Mouse (Mus musculus): ENCODE measurements around the gene Zfp106. TPM values are rescaled to one million over a fixed set of nuclear protein-coding genes. Genes with fewer than 3 reads are reported as not detected.

The Zfp106 gene
- polyA plus RNA-seq, 1 experiment from 2014 or later, result 69.6 TPM

DNA sequence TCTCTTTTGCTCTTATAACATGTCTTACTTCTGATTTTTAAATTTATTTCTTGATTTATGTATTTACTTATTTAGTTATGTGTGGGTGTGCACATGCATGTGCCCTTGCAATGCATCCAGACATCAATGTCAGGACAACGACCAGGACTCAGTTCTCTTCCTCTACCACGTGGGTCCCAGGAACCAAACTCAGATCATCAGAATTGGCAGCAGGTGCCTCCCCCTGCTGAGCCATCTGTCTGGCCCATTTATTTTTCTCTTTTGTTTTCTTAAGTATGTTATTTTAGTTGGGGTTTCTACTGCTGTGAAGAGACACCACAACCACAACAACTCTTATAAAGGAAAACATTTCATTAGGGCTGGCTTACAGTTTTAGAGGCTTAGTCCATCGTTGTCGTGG is 92.8 kb downstream of the Zfp106 start:
- Histone ChIP-seq H3K9ac (ENCODE audit: low read depth, low read length) (no peak overlapping the region), H3K4me2 (replicated peaks; ENCODE audit: low read depth, low read length) (no peak overlapping the region), H3K36me3 (ENCODE audit: control insufficient read depth, insufficient read depth, low read length) (no peaks in the 10 kb centered on the region), H3K9me3 (ENCODE audit: control insufficient read depth, low read length) (no peaks in the 10 kb centered on the region), H3K4me1 (ENCODE audit: control insufficient read depth, insufficient read depth, low read length) (no peaks in the 10 kb centered on the region), H3K27ac (ENCODE audit: low read depth, low read length) (no peak overlapping the region), H3K4me3 (ENCODE audit: low read length) (no peak overlapping the region), H3K27me3 (ENCODE audit: control insufficient read depth, insufficient read depth, low read length) (no peaks in the 10 kb centered on the region)
- no peak for ATAC-seq (ENCODE audit: low FRiP score, low TSS enrichment)
- WGBS, result 66% methylated on average over 4 of the region's 4 CpGs

DNA sequence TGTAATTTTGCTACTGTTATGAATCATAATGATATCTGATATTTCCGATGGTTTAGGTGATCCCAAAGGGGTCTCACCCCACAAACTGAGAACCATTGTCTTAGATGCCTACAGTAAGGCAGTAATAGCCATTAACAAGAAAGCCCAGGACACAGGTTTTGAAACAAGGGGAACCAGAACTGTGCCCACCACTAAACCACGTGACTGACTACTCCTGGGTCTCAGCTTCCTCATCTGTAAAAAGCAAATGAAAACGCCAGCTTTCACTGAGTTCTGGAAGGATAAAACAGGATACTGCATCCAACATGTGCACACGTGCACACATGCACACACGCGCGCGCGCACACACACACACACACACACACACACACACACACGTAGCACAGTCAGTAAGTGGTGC is 93.9 kb downstream of the Zfp106 start:
- H3K27ac ChIP-seq (ENCODE audit: low read depth, low read length), result no peak overlapping the region
- H3K4me3 ChIP-seq (ENCODE audit: low read length), result no peak overlapping the region
- no peak for ATAC-seq (ENCODE audit: low FRiP score, low TSS enrichment)

DNA sequence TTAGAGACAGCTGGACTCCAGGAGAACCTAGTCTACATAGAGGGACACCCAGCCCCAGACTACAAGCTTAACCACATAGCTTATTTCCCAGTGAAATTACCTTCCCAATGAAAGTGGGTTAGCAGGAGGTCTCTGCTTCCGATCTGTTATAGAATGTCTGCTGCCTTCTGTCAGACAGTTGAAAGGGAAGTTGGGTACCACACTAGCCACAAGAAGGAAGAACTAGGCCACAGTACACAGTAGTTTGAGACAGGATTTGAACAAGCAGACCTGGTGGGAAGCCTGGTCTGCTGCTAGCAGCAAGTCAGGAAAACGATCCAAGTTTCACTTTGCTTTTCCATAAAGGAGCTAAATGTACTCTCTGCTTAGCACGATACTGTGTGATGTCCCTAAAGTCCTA is 94.4 kb downstream of the Zfp106 start:
- Histone ChIP-seq H3K27ac (ENCODE audit: low read depth, low read length) (no peak overlapping the region), H3K9ac (ENCODE audit: low read depth, low read length) (no peak overlapping the region), H3K4me1 (ENCODE audit: control insufficient read depth, insufficient read depth, low read length) (no peaks in the 10 kb centered on the region), H3K36me3 (ENCODE audit: control insufficient read depth, insufficient read depth, low read length) (no peaks in the 10 kb centered on the region), H3K4me2 (replicated peaks; ENCODE audit: low read depth, low read length) (no peak overlapping the region), H3K9me3 (ENCODE audit: control insufficient read depth, low read length) (no peaks in the 10 kb centered on the region), H3K27me3 (ENCODE audit: control insufficient read depth, insufficient read depth, low read length) (no peaks in the 10 kb centered on the region), H3K4me3 (ENCODE audit: low read length) (no peak overlapping the region)
- WGBS, result 95% methylated on average over 3 of the region's 3 CpGs
- ATAC-seq (ENCODE audit: low FRiP score, low TSS enrichment), result no peak

More for the DNA sequence above, 93.9 kb downstream of the Zfp106 start:
- Histone ChIP-seq H3K9ac (ENCODE audit: low read depth, low read length) (no peak overlapping the region), H3K4me1 (ENCODE audit: control insufficient read depth, insufficient read depth, low read length) (no peaks in the 10 kb centered on the region), H3K4me2 (replicated peaks; ENCODE audit: low read depth, low read length) (no peak overlapping the region), H3K36me3 (ENCODE audit: control insufficient read depth, insufficient read depth, low read length) (no peaks in the 10 kb centered on the region), H3K27me3 (ENCODE audit: control insufficient read depth, insufficient read depth, low read length) (no peaks in the 10 kb centered on the region), H3K9me3 (ENCODE audit: control insufficient read depth, low read length) (no peaks in the 10 kb centered on the region)
- WGBS, result 92% methylated on average over 10 of the region's 10 CpGs

DNA sequence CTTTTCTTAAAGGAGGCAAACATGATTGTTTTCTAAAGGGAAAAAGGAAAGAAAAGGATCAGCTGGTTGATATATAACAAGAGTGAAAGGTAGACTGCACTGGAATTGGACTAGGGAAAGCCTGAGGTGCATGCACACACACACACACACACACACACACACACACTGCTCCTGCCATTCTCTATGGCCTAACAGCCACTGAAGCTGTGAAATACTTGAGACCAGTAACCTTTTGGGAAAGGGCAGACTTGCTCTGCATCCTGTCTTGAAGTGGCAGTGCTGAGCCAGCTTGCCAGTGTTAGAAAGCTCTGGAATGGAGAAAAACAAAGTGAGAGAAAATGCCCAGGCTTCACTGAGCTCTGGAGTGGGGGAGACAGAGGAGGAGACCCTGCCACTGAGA is 95.6 kb downstream of the Zfp106 start:
- no peaks in the 10 kb centered on the region for H3K27me3 ChIP-seq (ENCODE audit: control insufficient read depth, insufficient read depth, low read length)
- H3K36me3 ChIP-seq (ENCODE audit: control insufficient read depth, insufficient read depth, low read length), result no peaks in the 10 kb centered on the region
- no peaks in the 10 kb centered on the region for H3K4me1 ChIP-seq (ENCODE audit: control insufficient read depth, insufficient read depth, low read length)
- ATAC-seq (ENCODE audit: low FRiP score, low TSS enrichment), result no peak
- H3K4me2 ChIP-seq (replicated peaks; ENCODE audit: low read depth, low read length), result no peak overlapping the region
- no peak overlapping the region for H3K9ac ChIP-seq (ENCODE audit: low read depth, low read length)
- no peak overlapping the region for H3K4me3 ChIP-seq (ENCODE audit: low read length)
- no peak overlapping the region for H3K27ac ChIP-seq (ENCODE audit: low read depth, low read length)
- no peaks in the 10 kb centered on the region for H3K9me3 ChIP-seq (ENCODE audit: control insufficient read depth, low read length)

DNA sequence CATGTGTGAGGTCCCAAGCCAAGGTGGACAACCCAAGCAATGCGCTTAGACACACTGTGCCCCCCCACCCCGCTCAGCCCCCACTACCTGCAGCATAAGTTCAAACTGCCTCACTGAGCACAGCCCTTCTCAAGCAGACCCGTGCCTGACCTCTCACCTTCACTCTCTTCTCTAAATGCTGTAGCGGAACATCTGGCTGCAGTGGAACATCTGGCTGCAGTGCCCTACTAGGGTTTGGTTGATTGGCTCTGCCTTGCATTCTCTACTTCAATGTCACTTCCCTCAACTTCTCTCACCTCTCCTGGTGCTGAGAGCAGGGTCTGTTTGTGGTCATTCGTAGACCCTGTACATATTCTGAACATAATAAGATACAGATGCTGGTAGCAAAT is 98.3 kb downstream of the Zfp106 start:
- Histone ChIP-seq H3K4me1 (ENCODE audit: control insufficient read depth, insufficient read depth, low read length) (no peaks in the 10 kb centered on the region), H3K27ac (ENCODE audit: low read depth, low read length) (no peak overlapping the region), H3K4me3 (ENCODE audit: low read length) (no peak overlapping the region), H3K4me2 (replicated peaks; ENCODE audit: low read depth, low read length) (no peak overlapping the region), H3K9me3 (ENCODE audit: control insufficient read depth, low read length) (no peaks in the 10 kb centered on the region), H3K27me3 (ENCODE audit: control insufficient read depth, insufficient read depth, low read length) (no peaks in the 10 kb centered on the region), H3K36me3 (ENCODE audit: control insufficient read depth, insufficient read depth, low read length) (no peaks in the 10 kb centered on the region), H3K9ac (ENCODE audit: low read depth, low read length) (no peak overlapping the region)
- 81% methylated on average over 5 of the region's 5 CpGs for WGBS
- no peak for ATAC-seq (ENCODE audit: low FRiP score, low TSS enrichment)

DNA sequence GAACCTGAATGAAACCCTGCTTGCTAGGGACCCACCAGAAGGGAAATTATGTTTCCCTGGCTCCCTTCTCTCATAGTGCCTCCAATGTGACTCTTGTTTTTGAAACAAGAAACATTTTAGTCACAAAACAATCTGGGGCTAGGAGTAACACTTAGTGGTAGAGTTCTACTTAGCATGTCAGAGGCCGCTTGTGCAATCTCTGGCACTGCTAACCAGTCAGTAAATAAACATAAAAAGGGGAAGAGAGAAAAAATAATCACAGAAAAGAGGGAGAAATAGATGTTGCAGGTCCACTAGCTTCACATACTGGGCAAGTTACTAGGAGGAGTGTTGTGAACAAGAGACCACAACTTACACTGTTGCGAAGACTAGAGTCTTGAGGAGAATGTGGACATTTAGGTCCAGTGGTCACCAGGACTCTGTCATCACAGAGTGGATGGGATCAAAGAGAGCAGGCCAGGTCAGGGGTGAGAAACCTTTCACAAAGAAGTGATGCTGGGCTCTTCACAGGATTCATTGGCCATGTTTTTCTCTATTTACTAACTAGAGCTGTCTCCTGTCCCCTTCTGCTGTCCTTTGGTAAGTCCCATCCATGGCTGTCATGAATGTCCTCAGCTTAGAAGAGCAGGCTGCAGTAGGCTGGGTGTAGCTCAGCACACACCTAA is 98.8 kb downstream of the Zfp106 start:
- Histone ChIP-seq H3K9me3 (ENCODE audit: control insufficient read depth, low read length) (no peaks in the 10 kb centered on the region), H3K27ac (ENCODE audit: low read depth, low read length) (no peak overlapping the region), H3K9ac (ENCODE audit: low read depth, low read length) (no peak overlapping the region), H3K27me3 (ENCODE audit: control insufficient read depth, insufficient read depth, low read length) (no peaks in the 10 kb centered on the region), H3K4me3 (ENCODE audit: low read length) (no peak overlapping the region), H3K4me1 (ENCODE audit: control insufficient read depth, insufficient read depth, low read length) (no peaks in the 10 kb centered on the region), H3K4me2 (replicated peaks; ENCODE audit: low read depth, low read length) (no peak overlapping the region), H3K36me3 (ENCODE audit: control insufficient read depth, insufficient read depth, low read length) (no peaks in the 10 kb centered on the region)
- WGBS, result 91% methylated on average over 2 of the region's 2 CpGs
- no peak for ATAC-seq (ENCODE audit: low FRiP score, low TSS enrichment)

DNA sequence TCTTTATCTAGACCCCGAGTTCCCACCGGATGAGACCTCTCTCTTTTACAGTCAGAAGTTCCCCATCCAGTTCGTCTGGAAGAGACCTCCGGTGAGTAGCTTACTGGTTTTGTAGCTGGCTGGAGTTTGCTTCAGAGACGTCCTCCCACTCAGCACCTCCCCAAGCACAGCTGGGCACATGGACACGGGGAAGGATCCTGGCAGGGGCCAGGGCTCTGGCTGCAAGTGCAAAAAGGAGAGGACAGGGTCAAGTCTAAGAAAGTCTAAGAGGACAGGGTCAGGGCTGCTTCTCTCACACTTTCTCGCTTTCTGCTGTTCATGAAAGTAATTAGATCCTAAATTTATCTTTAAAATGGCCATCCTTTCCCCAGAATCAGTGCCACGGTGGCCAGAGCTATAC is 99.6 kb downstream of the Zfp106 start:
- Histone ChIP-seq H3K4me1 (ENCODE audit: control insufficient read depth, insufficient read depth, low read length) (no peaks in the 10 kb centered on the region), H3K36me3 (ENCODE audit: control insufficient read depth, insufficient read depth, low read length) (no peaks in the 10 kb centered on the region), H3K4me2 (replicated peaks; ENCODE audit: low read depth, low read length) (no peak overlapping the region), H3K4me3 (ENCODE audit: low read length) (no peak overlapping the region), H3K9ac (ENCODE audit: low read depth, low read length) (no peak overlapping the region), H3K9me3 (ENCODE audit: control insufficient read depth, low read length) (no peaks in the 10 kb centered on the region), H3K27me3 (ENCODE audit: control insufficient read depth, insufficient read depth, low read length) (no peaks in the 10 kb centered on the region), H3K27ac (ENCODE audit: low read depth, low read length) (no peak overlapping the region)
- ATAC-seq (ENCODE audit: low FRiP score, low TSS enrichment), result no peak
- 73% methylated on average over 8 of the region's 8 CpGs for WGBS

DNA sequence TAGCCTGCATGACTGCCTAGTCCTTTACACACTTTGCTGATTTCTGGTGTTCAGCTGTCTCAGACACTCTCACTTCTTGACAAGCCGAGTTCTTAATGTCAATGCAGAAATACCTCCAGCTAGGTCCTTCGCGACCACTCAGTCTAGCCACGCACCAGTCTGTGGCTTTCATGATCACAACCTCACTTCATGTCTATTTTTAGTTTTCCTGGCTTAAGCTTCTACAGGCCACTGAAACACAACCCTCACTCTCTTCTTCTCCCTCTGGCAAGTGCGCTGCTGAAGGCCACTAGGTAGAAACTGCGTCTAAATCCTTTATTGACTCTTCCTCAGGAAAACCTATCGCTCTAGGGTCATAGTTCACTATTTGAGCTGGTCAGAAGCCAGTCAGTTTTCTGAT is 100.3 kb downstream of the Zfp106 start:
- Histone ChIP-seq H3K36me3 (ENCODE audit: control insufficient read depth, insufficient read depth, low read length) (no peaks in the 10 kb centered on the region), H3K9ac (ENCODE audit: low read depth, low read length) (no peak overlapping the region), H3K27me3 (ENCODE audit: control insufficient read depth, insufficient read depth, low read length) (no peaks in the 10 kb centered on the region), H3K9me3 (ENCODE audit: control insufficient read depth, low read length) (no peaks in the 10 kb centered on the region), H3K4me2 (replicated peaks; ENCODE audit: low read depth, low read length) (no peak overlapping the region), H3K27ac (ENCODE audit: low read depth, low read length) (no peak overlapping the region), H3K4me1 (ENCODE audit: control insufficient read depth, insufficient read depth, low read length) (no peaks in the 10 kb centered on the region), H3K4me3 (ENCODE audit: low read length) (no peak overlapping the region)
- 90% methylated on average over 7 of the region's 7 CpGs for WGBS
- ATAC-seq (ENCODE audit: low FRiP score, low TSS enrichment), result no peak

DNA sequence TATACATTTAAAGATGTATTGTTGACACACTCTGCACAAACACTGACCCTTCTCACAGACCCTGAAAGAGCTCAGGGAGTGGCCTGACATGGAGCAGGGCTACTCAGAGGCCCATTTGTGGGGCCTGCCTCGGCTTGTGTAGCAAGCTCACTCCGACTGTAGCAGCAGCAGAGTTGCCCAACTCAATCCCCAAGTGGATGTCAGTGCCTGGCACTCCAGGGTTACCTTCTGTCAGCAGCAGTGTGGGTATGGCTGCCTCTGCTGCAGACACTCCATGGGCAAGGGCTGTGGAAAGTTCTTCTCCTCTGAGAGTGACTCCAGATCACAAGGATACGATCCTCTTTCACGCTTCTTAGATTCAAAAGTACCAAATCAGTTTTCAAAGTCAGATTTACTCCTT is 103.4 kb downstream of the Zfp106 start:
- WGBS, result 80% methylated on average over 4 of the region's 4 CpGs
- no peak for ATAC-seq (ENCODE audit: low FRiP score, low TSS enrichment)
- Histone ChIP-seq H3K4me1 (ENCODE audit: control insufficient read depth, insufficient read depth, low read length) (no peaks in the 10 kb centered on the region), H3K4me3 (ENCODE audit: low read length) (no peak overlapping the region), H3K9ac (ENCODE audit: low read depth, low read length) (no peak overlapping the region), H3K27me3 (ENCODE audit: control insufficient read depth, insufficient read depth, low read length) (no peaks in the 10 kb centered on the region), H3K9me3 (ENCODE audit: control insufficient read depth, low read length) (no peaks in the 10 kb centered on the region), H3K4me2 (replicated peaks; ENCODE audit: low read depth, low read length) (no peak overlapping the region), H3K36me3 (ENCODE audit: control insufficient read depth, insufficient read depth, low read length) (no peaks in the 10 kb centered on the region), H3K27ac (ENCODE audit: low read depth, low read length) (no peak overlapping the region)
